Mouse (Mus musculus) stomach, embryonic 16.5 days (tissue): ENCODE results near the gene Birc7. TPM values are rescaled to one million over a fixed set of nuclear protein-coding genes. Genes with fewer than 3 reads are reported as not detected.

Experiments used
- ATAC-seq: fragments of 200-750 bp; cut with Nextera tagmentation; 2 replicates; pipeline ENCODE4 v1.8.0; 2017; ENCODE audit warnings: moderate number of reproducible peaks, moderate TSS enrichment; ENCODE audit not compliant: insufficient read depth, low FRiP score
- H3K27ac ChIP-seq: fragments of 300-500 bp; sonication (generic); 2 replicates; pipeline ENCODE4 v1.5.1; 2014; ENCODE audit warnings: low read length
- H3K27me3 ChIP-seq: fragments of 300-500 bp; sonication (generic); 2 replicates; pipeline ENCODE4 v1.6.1; 2014; ENCODE audit warnings: low read length, control low read depth, mixed read lengths; ENCODE audit not compliant: control insufficient read depth, insufficient read depth
- H3K36me3 ChIP-seq: fragments of 300-500 bp; sonication (generic); 2 replicates; pipeline ENCODE4 v1.6.1; 2014; ENCODE audit warnings: low read length; ENCODE audit not compliant: control insufficient read depth, insufficient read depth
- H3K4me1 ChIP-seq: fragments of 300-500 bp; sonication (generic); 2 replicates; pipeline ENCODE4 v1.6.1; 2014; ENCODE audit warnings: low read length, control low read depth, mixed read lengths; ENCODE audit not compliant: control insufficient read depth, insufficient read depth
- H3K4me2 ChIP-seq: fragments of 300-500 bp; sonication (generic); 2 replicates; pipeline ENCODE4 v1.6.1; 2014; ENCODE audit warnings: low read depth, low read length, mixed read lengths
- H3K4me3 ChIP-seq: fragments of 300-500 bp; sonication (generic); replicated peaks from 2 replicates; pipeline ENCODE4 v1.5.1; 2014; ENCODE audit warnings: mild to moderate bottlenecking, low read length
- H3K9ac ChIP-seq: fragments of 300-500 bp; sonication (generic); 2 replicates; pipeline ENCODE4 v1.6.1; 2014; ENCODE audit warnings: low read length
- H3K9me3 ChIP-seq: fragments of 300-500 bp; sonication (generic); replicated peaks from 2 replicates; pipeline ENCODE4 v1.6.1; 2016; ENCODE audit warnings: low read length, control low read depth; ENCODE audit not compliant: control insufficient read depth
- WGBS: fragments of 180-500 bp; shearing (Covaris S2); extraction: QIAGEN DNeasy Blood & Tissue Kit; methylation state at CpG from one replicate; pipeline ENCODE4 v1.1.7; 2014; 5-methylcytosine and 5-hydroxymethylcytosine counted together
- polyA plus RNA-seq: library from polyadenylated mRNA; unstranded; fragments of >200 nt; fragmentation: Nextera tagmentation; extraction: Ambion mirVana; gene quantifications from 2 replicates; pipeline ENCODE4 v1.2.1, GENCODE M21; 2015

The Birc7 gene
- polyA plus RNA-seq, 1 experiment from 2014 or later, result not detected

- H3K9ac ChIP-seq, result no peak overlapping the region
- no peaks in the 10 kb centered on the region for H3K36me3 ChIP-seq
- peaks cover 18% of the 10 kb centered on the region for H3K4me1 ChIP-seq
- peaks cover 82% of the 10 kb centered on the region for H3K27me3 ChIP-seq
- H3K4me2 ChIP-seq, result no peak overlapping the region
- no peak for ATAC-seq
- H3K27ac ChIP-seq, result no peak overlapping the region
- H3K4me3 ChIP-seq, result no peak overlapping the region
- H3K9me3 ChIP-seq, result no peaks in the 10 kb centered on the region
- WGBS, result 7% methylated on average over 9 of the region's 9 CpGs
Measured at GRCm38 (mm10) chr2:180891835-180892323, 36.9 kb upstream of the Birc7 start.

- Histone ChIP-seq H3K27ac (no peak overlapping the region), H3K36me3 (no peaks in the 10 kb centered on the region), H3K4me3 (peak overlapping the region; percentile 46), H3K4me2 (peak overlapping the region; percentile 65), H3K4me1 (peaks cover 18% of the 10 kb centered on the region), H3K9ac (no peak overlapping the region), H3K9me3 (no peaks in the 10 kb centered on the region), H3K27me3 (peaks cover 85% of the 10 kb centered on the region)
- ATAC-seq, result no peak
- under 1% methylated on average over 97 of the region's 97 CpGs for WGBS
Measured at GRCm38 (mm10) chr2:180892841-180893521, 35.8 kb upstream of the Birc7 start.

DNA sequence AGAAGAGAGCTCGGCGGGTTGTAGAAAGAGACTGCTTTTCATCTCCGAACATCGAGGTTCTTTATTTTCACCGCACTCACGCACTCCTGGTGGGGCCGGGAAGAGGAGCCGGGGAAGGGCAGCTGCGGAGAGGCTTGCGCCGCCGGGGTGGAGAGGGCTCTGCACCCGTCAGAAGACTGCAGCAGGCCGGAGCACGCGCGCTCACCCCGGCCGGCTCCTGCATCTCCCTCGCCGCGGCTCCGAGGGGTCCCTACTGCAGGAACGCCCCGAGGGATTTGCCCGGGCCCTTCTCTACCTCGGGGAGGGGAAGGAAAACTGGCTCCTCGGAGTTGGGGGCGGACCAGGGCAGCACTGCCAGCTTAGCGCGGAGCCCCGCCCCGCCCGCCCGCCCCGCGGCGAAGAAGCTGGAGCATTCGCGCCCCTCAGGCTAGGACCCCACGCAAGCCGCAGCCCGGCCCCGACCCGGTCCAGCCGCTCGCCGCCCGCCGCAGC lies 35.2 kb upstream of the Birc7 start:
- no peak overlapping the region for H3K27ac ChIP-seq
- peak; percentile 15; the same call in 1 of the 2 replicates for ATAC-seq
- WGBS, result under 1% methylated on average over 50 of the region's 50 CpGs
- peaks cover 83% of the 10 kb centered on the region for H3K27me3 ChIP-seq
- H3K4me3 ChIP-seq, result peak overlapping the region; percentile 46
- peaks cover 18% of the 10 kb centered on the region for H3K4me1 ChIP-seq
- no peaks in the 10 kb centered on the region for H3K9me3 ChIP-seq
- no peaks in the 10 kb centered on the region for H3K36me3 ChIP-seq
- H3K9ac ChIP-seq, result no peak overlapping the region
- H3K4me2 ChIP-seq, result peak overlapping the region; percentile 65

GRCm38 (mm10) chr2:180894029-180894623 lies 34.7 kb upstream of the Birc7 start:
- Histone ChIP-seq H3K9me3 (no peaks in the 10 kb centered on the region), H3K4me1 (peaks cover 18% of the 10 kb centered on the region), H3K9ac (no peak overlapping the region), H3K27ac (no peak overlapping the region), H3K36me3 (no peaks in the 10 kb centered on the region), H3K4me2 (peak overlapping the region; percentile 65), H3K27me3 (peaks cover 77% of the 10 kb centered on the region), H3K4me3 (peak overlapping the region; percentile 46)
- 0 out of 2 replicates have a peak, but pooled peaks have one; percentile 12 for ATAC-seq
- WGBS, result under 1% methylated on average over 57 of the region's 57 CpGs

DNA sequence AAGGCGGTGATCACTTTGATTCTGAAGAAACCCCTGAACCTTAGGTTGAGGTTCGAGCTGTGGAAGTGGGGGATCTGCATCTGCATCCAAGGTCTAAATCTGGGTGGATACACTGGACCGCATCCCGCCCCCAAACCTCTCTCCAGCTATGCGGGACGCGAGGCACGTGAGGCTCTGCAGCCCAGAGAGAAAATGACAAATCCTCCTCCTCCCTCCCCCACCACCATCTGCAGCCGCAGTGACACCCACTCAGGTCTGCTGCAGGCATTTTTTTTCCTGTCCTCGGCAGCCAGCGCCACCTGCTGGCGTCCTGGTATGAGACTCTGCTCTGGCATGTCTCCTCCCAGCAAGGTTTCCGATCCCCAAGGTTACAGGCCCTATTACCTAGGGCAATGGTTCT lies 34.1 kb upstream of the Birc7 start:
- H3K4me2 ChIP-seq, result peak overlapping the region; percentile 65; the same call in 1 of the 2 replicates
- H3K9ac ChIP-seq, result no peak overlapping the region
- H3K4me1 ChIP-seq, result peaks cover 18% of the 10 kb centered on the region
- no peak for ATAC-seq
- no peaks in the 10 kb centered on the region for H3K9me3 ChIP-seq
- peaks cover 71% of the 10 kb centered on the region for H3K27me3 ChIP-seq
- H3K4me3 ChIP-seq, result peak overlapping the region; percentile 46; the same call in 1 of the 2 replicates
- no peak overlapping the region for H3K27ac ChIP-seq
- no peaks in the 10 kb centered on the region for H3K36me3 ChIP-seq
- WGBS, result 1% methylated on average over 13 of the region's 13 CpGs

DNA sequence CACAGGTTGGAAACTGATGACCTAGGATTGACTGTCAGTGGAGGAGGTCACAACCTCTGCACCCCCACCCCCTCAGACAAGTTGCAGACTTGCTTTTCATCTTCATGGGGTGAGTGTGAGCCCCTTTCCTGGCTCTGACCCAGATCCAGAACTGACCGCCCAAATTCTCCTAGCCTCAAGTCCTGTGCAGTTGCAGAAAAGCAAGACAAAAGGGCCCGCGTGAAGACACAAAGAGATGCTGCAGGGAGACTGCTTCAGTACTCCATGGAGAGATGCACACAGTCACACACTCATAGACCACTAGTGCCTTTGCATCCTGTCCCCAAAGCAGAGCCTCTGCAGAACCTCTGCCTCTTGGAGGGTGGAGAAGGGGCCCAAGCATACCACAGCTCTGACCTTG lies 33.5 kb upstream of the Birc7 start:
- H3K27me3 ChIP-seq, result peaks cover 65% of the 10 kb centered on the region
- no peak overlapping the region for H3K4me2 ChIP-seq
- no peak overlapping the region for H3K4me3 ChIP-seq
- no peak overlapping the region for H3K27ac ChIP-seq
- no peak for ATAC-seq
- H3K9me3 ChIP-seq, result no peaks in the 10 kb centered on the region
- WGBS, result 72% methylated on average over 3 of the region's 3 CpGs
- H3K36me3 ChIP-seq, result no peaks in the 10 kb centered on the region
- H3K9ac ChIP-seq, result no peak overlapping the region
- H3K4me1 ChIP-seq, result peaks cover 18% of the 10 kb centered on the region

GRCm38 (mm10) chr2:180895837-180896525 lies 32.8 kb upstream of the Birc7 start:
- no peak for ATAC-seq
- Histone ChIP-seq H3K9me3 (no peaks in the 10 kb centered on the region), H3K27me3 (peaks cover 59% of the 10 kb centered on the region), H3K4me2 (no peak overlapping the region), H3K9ac (no peak overlapping the region), H3K36me3 (no peaks in the 10 kb centered on the region), H3K4me1 (peaks cover 18% of the 10 kb centered on the region), H3K4me3 (no peak overlapping the region), H3K27ac (no peak overlapping the region)
- WGBS, result 72% methylated on average over 11 of the region's 11 CpGs

GRCm38 (mm10) chr2:180896819-180897625 lies 31.8 kb upstream of the Birc7 start:
- ATAC-seq, result no peak
- WGBS, result 68% methylated on average over 15 of the region's 15 CpGs
- Histone ChIP-seq H3K4me2 (no peak overlapping the region), H3K27ac (no peak overlapping the region), H3K9me3 (no peaks in the 10 kb centered on the region), H3K4me1 (peaks cover 18% of the 10 kb centered on the region), H3K36me3 (no peaks in the 10 kb centered on the region), H3K9ac (no peak overlapping the region), H3K4me3 (no peak overlapping the region), H3K27me3 (peaks cover 48% of the 10 kb centered on the region)
